Mouse (Mus musculus) cerebellum, adult 2 months (tissue): ENCODE measurements around the gene Cog5. TPM values are rescaled to one million over a fixed set of nuclear protein-coding genes. Genes with fewer than 3 reads are reported as not detected.

Source experiments
- DNase-seq, 2 experiments: peaks; one replicate each; pipeline ENCODE4 v3.0.0; 2021
- H3K27ac ChIP-seq: fragments of 200-500 bp; 2 replicates; pipeline ENCODE4 v1.5.1; 2012; ENCODE audit warnings: low read length, control low read depth, inconsistent platforms; ENCODE audit not compliant: insufficient read depth
- H3K27me3 ChIP-seq: fragments of 200-500 bp; 2 replicates; pipeline ENCODE4 v1.6.1; 2012; ENCODE audit warnings: inconsistent platforms, mild to moderate bottlenecking, low read length, moderate library complexity; ENCODE audit not compliant: control insufficient read depth, insufficient read depth
- H3K4me1 ChIP-seq: fragments of 200-500 bp; 2 replicates; pipeline ENCODE4 v1.6.1; 2011; ENCODE audit warnings: low read length; ENCODE audit not compliant: control insufficient read depth, insufficient read depth
- H3K4me3 ChIP-seq: fragments of 200-500 bp; replicated peaks from 2 replicates; pipeline ENCODE3; 2011; ENCODE audit warnings: mild to moderate bottlenecking, low read depth, low read length, control low read depth; ENCODE audit not compliant: insufficient read depth
- CTCF ChIP-seq: fragments of 200-500 bp; IDR thresholded peaks from 2 replicates; pipeline ENCODE4 v1.5.1; 2011; ENCODE audit warnings: low read depth, mild to moderate bottlenecking, control low read depth, low read length, moderate library complexity, borderline replicate concordance; ENCODE audit not compliant: insufficient read depth
- POLR2A ChIP-seq: fragments of 200-500 bp; IDR thresholded peaks from 2 replicates; pipeline ENCODE4 v1.6.1; 2011; ENCODE audit warnings: low read length, control low read depth, borderline replicate concordance; ENCODE audit not compliant: insufficient read depth
- WGBS: fragments of 180-500 bp; shearing (Covaris S2); methylation state at CpG from one replicate; pipeline ENCODE4 v1.1.7; 2018; 5-methylcytosine and 5-hydroxymethylcytosine counted together
- polyA plus RNA-seq: library from polyadenylated mRNA; depleted of rRNA; stranded (reverse); fragments of >200 nt; gene quantifications from 2 replicates; pipeline ENCODE4 v1.2.3, GENCODE M21; 2012

The Cog5 gene
- polyA plus RNA-seq, 1 experiment = 34.6 TPM

- TF ChIP-seq CTCF (no peak), POLR2A (no peak)
- H3K4me1 ChIP-seq = no peaks in the 10 kb centered on the region; the same call in 1 of the 2 replicates
- H3K27ac ChIP-seq = no peak overlapping the region
- H3K4me3 ChIP-seq = no peak overlapping the region
- H3K27me3 ChIP-seq = no peaks in the 10 kb centered on the region
- peak in 1 of 2 experiments; percentile 25 for DNase-seq
- 94% methylated on average over 2 of the region's 2 CpGs for WGBS
These were observed 200.1 kb downstream of the Cog5 start for GRCm38 (mm10) chr12:31854817-31855216.

GRCm38 (mm10) chr12:31857784-31858183 lies 203.1 kb downstream of the Cog5 start:
- DNase-seq = no peak
- no peaks in the 10 kb centered on the region; the same call in 1 of the 2 replicates for H3K4me1 ChIP-seq
- H3K27ac ChIP-seq = no peak overlapping the region
- WGBS = 89% methylated on average over 7 of the region's 7 CpGs
- no peaks in the 10 kb centered on the region for H3K27me3 ChIP-seq
- H3K4me3 ChIP-seq = no peak overlapping the region
- TF ChIP-seq POLR2A = no peak
- TF ChIP-seq CTCF = no peak

- H3K27ac ChIP-seq = no peak overlapping the region
- no peaks in the 10 kb centered on the region for H3K27me3 ChIP-seq
- no peak for TF ChIP-seq CTCF
- no peak for TF ChIP-seq POLR2A
- no peak overlapping the region for H3K4me3 ChIP-seq
- no peaks in the 10 kb centered on the region for H3K4me1 ChIP-seq
- 91% methylated on average over 16 of the region's 16 CpGs for WGBS
- no peak for DNase-seq
These were observed 208.2 kb downstream of the Cog5 start for GRCm38 (mm10) chr12:31862668-31863538.

GRCm38 (mm10) chr12:31876775-31877174 lies 222.1 kb downstream of the Cog5 start:
- WGBS = 93% methylated on average over 4 of the region's 4 CpGs
- H3K27ac ChIP-seq = no peak overlapping the region
- no peak for DNase-seq
- no peaks in the 10 kb centered on the region for H3K27me3 ChIP-seq
- H3K4me1 ChIP-seq = no peaks in the 10 kb centered on the region
- TF ChIP-seq CTCF = no peak
- TF ChIP-seq POLR2A = no peak
- no peak overlapping the region for H3K4me3 ChIP-seq

GRCm38 (mm10) chr12:31882736-31883135 lies 228.1 kb downstream of the Cog5 start:
- no peak for TF ChIP-seq POLR2A
- no peak for TF ChIP-seq CTCF
- Histone ChIP-seq H3K4me1 (no peaks in the 10 kb centered on the region), H3K27ac (no peak overlapping the region), H3K4me3 (no peak overlapping the region), H3K27me3 (no peaks in the 10 kb centered on the region)
- WGBS = 88% methylated on average over 1 of the region's 1 CpGs
- DNase-seq = no peak

- H3K4me3 ChIP-seq = no peak overlapping the region
- no peaks in the 10 kb centered on the region for H3K4me1 ChIP-seq
- no peak for DNase-seq
- no peak overlapping the region for H3K27ac ChIP-seq
- TF ChIP-seq CTCF (no peak), POLR2A (no peak)
- WGBS = 40% methylated on average over 4 of the region's 4 CpGs
- H3K27me3 ChIP-seq = no peaks in the 10 kb centered on the region
These were observed 229.7 kb downstream of the Cog5 start for GRCm38 (mm10) chr12:31884365-31884764.

GRCm38 (mm10) chr12:31885084-31885483 lies 230.4 kb downstream of the Cog5 start:
- TF ChIP-seq POLR2A = no peak
- no peak for TF ChIP-seq CTCF

More at GRCm38 (mm10) chr12:31885084-31885483, 230.4 kb downstream of the Cog5 start:
- no peaks in the 10 kb centered on the region; the same call in 1 of the 2 replicates for H3K4me1 ChIP-seq
- WGBS = 88% methylated on average over 4 of the region's 4 CpGs
- no peaks in the 10 kb centered on the region for H3K27me3 ChIP-seq
- no peak overlapping the region for H3K27ac ChIP-seq
- no peak overlapping the region for H3K4me3 ChIP-seq
- no peak for DNase-seq
